Mouse (Mus musculus): ENCODE data around the gene Brd3. TPM values are rescaled to one million over a fixed set of nuclear protein-coding genes. Genes with fewer than 3 reads are reported as not detected.
"Not testable (repeated sequence)": the region's sequence is repeated elsewhere in the genome, so short reads cannot be mapped to it uniquely, and the experiment has no call there.

The Brd3 gene
- total RNA-seq, 2 experiments from 2014 or later: 133 to 136 TPM

DNA sequence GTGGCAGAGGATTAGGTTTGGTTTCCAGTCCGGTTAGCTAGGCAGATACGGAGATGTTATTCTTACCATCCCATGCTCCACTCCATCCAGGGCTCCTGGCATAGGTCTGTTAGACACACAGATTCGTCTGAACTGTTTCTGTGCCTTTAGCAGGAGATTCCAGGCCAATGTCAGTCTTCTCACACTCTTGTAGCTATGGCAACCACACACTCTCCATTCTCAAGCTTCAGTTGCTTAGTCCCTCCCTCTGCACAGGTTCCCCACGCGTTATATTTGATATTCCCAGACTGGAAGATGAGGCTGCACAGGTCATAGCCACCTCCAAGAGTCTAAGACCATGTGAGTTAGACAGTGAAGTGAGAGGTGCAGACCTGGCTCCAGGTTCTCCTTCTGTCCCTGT lies 6.4 kb upstream of the Brd3 start:
- no peak for DNase-seq (ENCODE audit: low spot score in 2 of 2)

DNA sequence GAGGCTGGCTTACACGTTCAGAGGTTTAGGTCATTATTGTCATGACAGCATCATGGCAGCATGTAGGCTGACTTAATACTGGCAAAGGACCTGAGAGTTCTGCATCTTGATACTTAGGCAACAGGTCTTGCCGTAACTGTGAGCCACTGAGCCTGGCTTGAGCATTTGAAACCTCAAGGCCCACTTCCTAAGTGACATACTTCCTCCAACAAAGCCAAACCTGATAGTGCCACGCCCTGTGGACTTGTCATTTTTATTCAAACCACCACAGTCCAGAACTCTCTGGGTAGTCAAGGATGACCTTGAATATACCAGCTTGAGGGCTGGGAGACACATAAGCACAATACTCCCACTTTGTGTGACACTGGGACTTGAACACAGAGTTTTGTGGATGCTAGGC lies 5.4 kb upstream of the Brd3 start:
- DNase-seq (ENCODE audit: low spot score in 2 of 2): no peak

DNA sequence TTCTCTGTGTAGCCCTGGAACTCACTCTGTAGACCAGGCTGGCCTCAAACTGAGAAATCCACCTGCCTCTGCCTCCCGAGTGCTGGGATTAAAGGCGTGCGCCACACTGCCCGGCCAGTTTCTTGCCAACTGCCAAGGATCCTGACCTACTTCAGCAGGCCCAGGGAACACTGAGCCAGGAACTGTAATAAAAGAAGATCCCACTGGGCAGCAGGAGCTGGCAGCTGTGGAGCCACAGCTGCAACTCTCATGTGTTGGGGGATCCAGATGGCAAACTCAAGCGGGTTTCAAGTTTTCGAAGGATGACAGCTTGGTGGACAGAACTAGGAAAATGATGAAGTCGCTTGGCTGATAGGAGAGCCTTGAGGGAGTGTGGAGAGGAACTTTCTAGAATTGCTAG lies 3.2 kb upstream of the Brd3 start:
- no peak for DNase-seq (ENCODE audit: low spot score in 2 of 2)

DNA sequence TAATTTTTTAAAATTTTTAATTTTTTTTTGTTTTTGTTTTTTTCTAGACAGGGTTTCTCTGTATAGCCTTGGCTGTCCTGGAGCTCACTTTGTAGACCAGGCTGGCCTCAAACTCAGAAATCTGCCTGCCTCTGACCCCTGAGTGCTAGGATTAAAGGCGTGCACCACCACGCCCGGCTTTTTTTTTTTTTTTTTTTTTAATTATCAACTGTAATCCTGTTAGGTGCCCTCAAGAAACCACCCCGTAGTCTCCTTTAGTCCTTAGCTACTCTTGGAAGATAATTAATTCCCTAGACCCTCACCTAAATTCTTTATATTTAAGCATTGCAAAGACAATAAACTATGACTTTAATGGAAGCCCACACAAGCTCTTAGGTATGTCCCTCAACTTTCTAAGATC lies 804 bp downstream of the Brd3 start:
- not testable (repeated sequence) for DNase-seq (ENCODE audit: low spot score in 2 of 2)

GRCm38 (mm10) chr2:27505539-27505938 lies 1.9 kb downstream of the Brd3 start:
- no peak for DNase-seq (ENCODE audit: low spot score in 2 of 2)

- DNase-seq (ENCODE audit: low spot score in 2 of 2): no peak
These were observed 3.2 kb downstream of the Brd3 start for GRCm38 (mm10) chr2:27504113-27504885.

GRCm38 (mm10) chr2:27496391-27497028 lies 11.0 kb downstream of the Brd3 start:
- no peak for DNase-seq (ENCODE audit: low spot score in 2 of 2)

GRCm38 (mm10) chr2:27493971-27494370 lies 13.5 kb downstream of the Brd3 start:
- no peak for DNase-seq (ENCODE audit: low spot score in 2 of 2)

GRCm38 (mm10) chr2:27490939-27491338 lies 16.5 kb downstream of the Brd3 start:
- DNase-seq (ENCODE audit: low spot score in 2 of 2): no peak

GRCm38 (mm10) chr2:27488362-27488761 lies 19.1 kb downstream of the Brd3 start:
- no peak for DNase-seq (ENCODE audit: low spot score in 2 of 2)

DNA sequence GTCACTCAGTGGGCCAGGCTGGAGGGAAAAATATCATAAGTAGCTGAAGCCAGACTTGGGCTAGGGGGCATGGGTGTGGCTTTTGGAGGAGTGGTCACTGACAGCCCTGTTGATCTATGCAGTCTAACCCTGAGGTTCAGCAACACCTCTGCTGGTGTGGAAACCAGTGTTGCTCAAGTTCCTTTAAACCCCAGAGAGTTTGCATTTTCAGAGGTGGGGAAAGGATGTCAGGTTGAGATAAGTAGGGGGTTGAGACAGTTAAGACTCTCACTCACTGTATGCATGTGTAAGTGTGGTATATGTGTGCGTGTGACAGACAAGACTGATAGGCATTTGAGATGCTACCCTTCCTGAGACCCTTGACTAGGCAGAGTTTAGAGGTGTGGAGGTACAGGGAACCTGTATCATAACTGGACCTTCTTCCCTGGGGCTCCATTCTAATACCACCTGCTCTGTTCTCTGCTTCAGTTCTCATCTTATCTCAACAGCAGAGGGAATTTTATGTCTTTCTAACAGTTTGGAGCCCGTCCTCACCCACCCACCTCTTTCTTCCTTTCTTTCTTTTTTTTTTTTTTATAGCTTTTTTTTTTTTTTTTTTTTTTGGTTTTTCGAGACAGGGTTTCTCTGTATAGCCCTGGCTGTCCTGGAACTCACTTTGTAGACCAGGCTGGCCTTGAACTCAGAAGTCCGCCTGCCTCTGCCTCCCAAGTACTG lies 20.0 kb downstream of the Brd3 start:
- DNase-seq (ENCODE audit: low spot score in 2 of 2): no peak

- no peak for DNase-seq (ENCODE audit: low spot score in 2 of 2)
These were observed 20.7 kb downstream of the Brd3 start for GRCm38 (mm10) chr2:27486725-27487124.

- DNase-seq (ENCODE audit: low spot score in 2 of 2): no peak
These were observed 25.1 kb downstream of the Brd3 start for GRCm38 (mm10) chr2:27482265-27482861.

DNA sequence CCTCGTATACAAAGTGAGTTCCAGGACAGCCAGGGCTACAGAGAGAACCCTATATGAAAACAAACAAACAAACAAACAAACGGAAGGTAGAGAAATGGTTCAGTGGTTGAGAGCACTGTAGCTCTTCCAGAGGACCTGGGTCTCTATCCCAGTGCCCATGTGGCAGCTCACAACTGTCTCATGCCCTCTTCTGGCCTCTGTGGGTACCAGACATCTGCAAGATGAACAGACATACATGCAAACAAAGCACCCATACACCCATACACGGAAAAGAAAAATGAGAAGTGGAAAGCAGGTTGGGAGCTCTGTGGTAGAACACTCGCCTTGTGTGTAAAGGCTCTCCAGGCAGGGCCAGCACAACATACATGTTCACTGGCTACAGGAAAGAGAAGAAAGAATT lies 27.1 kb downstream of the Brd3 start:
- DNase-seq (ENCODE audit: low spot score in 2 of 2): no peak

GRCm38 (mm10) chr2:27479821-27480220 lies 27.6 kb downstream of the Brd3 start:
- no peak for DNase-seq (ENCODE audit: low spot score in 2 of 2)

- no peak for DNase-seq (ENCODE audit: low spot score in 2 of 2)
These were observed 30.9 kb downstream of the Brd3 start for GRCm38 (mm10) chr2:27476303-27477192.

GRCm38 (mm10) chr2:27475495-27476302 lies 31.8 kb downstream of the Brd3 start:
- DNase-seq (ENCODE audit: low spot score in 2 of 2): peak; percentile 76 to 83

GRCm38 (mm10) chr2:27474621-27475484 lies 32.6 kb downstream of the Brd3 start:
- no peak for DNase-seq (ENCODE audit: low spot score in 2 of 2)

DNA sequence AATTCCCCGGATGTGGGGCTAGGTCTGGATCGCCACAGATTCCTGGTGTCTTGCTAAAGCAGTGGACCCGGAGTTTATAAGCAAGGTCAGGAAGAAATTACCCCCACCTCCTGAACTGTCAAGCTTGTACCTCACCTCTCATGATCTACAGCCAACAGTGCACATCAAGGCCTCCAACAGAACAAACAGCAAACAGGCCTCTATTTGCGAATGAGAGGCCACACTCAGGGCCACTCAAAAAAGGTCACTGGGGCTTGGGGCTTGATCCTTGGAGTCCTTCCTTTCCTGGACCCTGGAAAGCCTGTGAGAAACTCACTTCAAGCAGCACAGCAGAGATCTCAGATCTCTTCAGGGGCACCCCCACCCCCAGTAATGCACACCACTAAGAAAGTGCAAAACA lies 33.6 kb downstream of the Brd3 start:
- DNase-seq (ENCODE audit: low spot score in 2 of 2): no peak

Data from adrenal gland, postnatal 4 days (tissue).